Mouse (Mus musculus) myocyte (in vitro differentiated cells): ENCODE results near the gene Ripply1.

Source experiments
- E2F4 ChIP-seq: IDR thresholded peaks from one replicate; pipeline ENCODE4 v1.6.1; 2011; ENCODE audit warnings: mild to moderate bottlenecking, control low read depth, moderate library complexity; ENCODE audit not compliant: insufficient read depth
- MAX ChIP-seq: IDR thresholded peaks from one replicate; pipeline ENCODE4 v1.6.1; 2011; ENCODE audit warnings: low read depth, mild to moderate bottlenecking, control low read depth
- MYOG ChIP-seq, 3 experiments: IDR thresholded peaks; one replicate each; pipeline ENCODE4 v1.6.1; 2011; ENCODE audit warnings: control low read depth in 2 of 3, low read depth in 2 of 3, mild to moderate bottlenecking in 2 of 3; ENCODE audit not compliant: insufficient read length in 2 of 3, control insufficient read depth in 1 of 3, insufficient read depth in 1 of 3
- POLR2A ChIP-seq: IDR thresholded peaks from one replicate; pipeline ENCODE4 v1.6.1; 2011; ENCODE audit warnings: low read depth, mild to moderate bottlenecking, control low read depth, moderate library complexity; ENCODE audit not compliant: insufficient read length
- POLR2AphosphoS2 ChIP-seq: IDR thresholded peaks from one replicate; pipeline ENCODE4 v1.6.1; 2011; ENCODE audit warnings: low read depth, control low read depth; ENCODE audit not compliant: insufficient read length
- REST ChIP-seq: IDR thresholded peaks from one replicate; pipeline ENCODE4 v1.6.1; 2011; ENCODE audit warnings: mild to moderate bottlenecking, control low read depth, moderate library complexity; ENCODE audit not compliant: insufficient read depth, insufficient read length
- TCF12 ChIP-seq: IDR thresholded peaks from one replicate; pipeline ENCODE4 v1.6.1; 2011; ENCODE audit warnings: mild to moderate bottlenecking, control low read depth; ENCODE audit not compliant: poor library complexity, insufficient read depth, severe bottlenecking
- TCF3 ChIP-seq: IDR thresholded peaks from one replicate; pipeline ENCODE4 v1.6.1; 2011; ENCODE audit warnings: low read depth, control low read depth; ENCODE audit not compliant: insufficient read length

DNA sequence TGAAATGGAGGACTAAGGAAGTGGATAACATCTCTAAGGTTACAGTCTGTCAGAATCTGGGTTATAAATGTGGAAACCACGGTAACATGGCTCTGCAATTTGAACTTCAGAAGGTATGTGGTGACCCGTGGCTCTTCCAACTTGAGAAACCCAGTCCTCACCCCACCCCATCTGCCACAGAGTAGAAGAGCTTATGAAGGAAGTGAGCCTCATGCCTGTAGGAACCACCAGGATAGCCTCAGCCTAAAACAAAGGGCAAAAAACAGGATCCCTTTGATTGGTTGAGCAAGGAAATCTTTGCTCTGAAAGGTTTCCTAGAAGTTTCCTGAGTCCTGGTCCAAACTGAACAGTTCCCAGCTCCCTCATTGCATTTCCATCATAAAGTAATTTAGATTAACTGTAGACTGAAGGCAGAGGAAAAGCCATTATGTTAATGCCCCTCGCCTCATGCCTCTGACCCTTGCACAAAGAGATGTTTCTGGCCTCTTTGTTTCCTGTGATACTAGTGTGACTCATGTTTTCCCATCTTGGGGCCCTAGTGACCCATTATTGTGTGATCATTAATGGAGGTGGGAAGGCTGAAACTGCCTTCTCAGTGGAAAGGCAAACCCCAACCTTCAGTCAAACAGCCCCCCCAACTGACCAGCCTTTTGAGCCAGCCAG, 30.6 kb upstream of the Ripply1 start:
- no peak for TF ChIP-seq E2F4
- TF ChIP-seq POLR2AphosphoS2 = no peak
- TF ChIP-seq TCF3 = no peak
- no peak for TF ChIP-seq POLR2A
- TF ChIP-seq MAX = no peak
- TF ChIP-seq REST = no peak
- no peak for TF ChIP-seq TCF12
- no peak for TF ChIP-seq MYOG (IDR thresholded peaks at IDR 0.05; ENCODE audit: control insufficient read depth in 1 of 3, insufficient read depth in 1 of 3, insufficient read length in 2 of 3, low read depth in 2 of 3)
